Mouse (Mus musculus) limb, embryonic 11.5 days (tissue): ENCODE results near the gene Ppm1l. TPM values are rescaled to one million over a fixed set of nuclear protein-coding genes. Genes with fewer than 3 reads are reported as not detected.
"Not testable (repeated sequence)": the region's sequence is repeated elsewhere in the genome, so short reads cannot be mapped to it uniquely, and the experiment has no call there.

Source experiments
- ATAC-seq: fragments of 200-750 bp; cut with Nextera tagmentation; 2 replicates; pipeline ENCODE4 v1.8.0; 2017; ENCODE audit warnings: low read depth; ENCODE audit not compliant: insufficient number of reproducible peaks, low FRiP score, low TSS enrichment
- DNase-seq: peaks from one replicate; pipeline ENCODE4 v3.0.0-alpha.2; 2015; ENCODE audit warnings: low spot score
- H3K27ac ChIP-seq: fragments of 300-500 bp; sonication (generic); replicated peaks from 2 replicates; pipeline ENCODE4 v1.5.1; 2014; ENCODE audit warnings: low read depth, mild to moderate bottlenecking, low read length
- H3K27me3 ChIP-seq: fragments of 300-500 bp; sonication (generic); 2 replicates; pipeline ENCODE4 v1.6.1; 2014; ENCODE audit warnings: mild to moderate bottlenecking, low read length, mixed read lengths; ENCODE audit not compliant: control insufficient read depth, insufficient read depth
- H3K36me3 ChIP-seq: fragments of 300-500 bp; sonication (generic); 2 replicates; pipeline ENCODE4 v1.6.1; 2014; ENCODE audit warnings: mild to moderate bottlenecking, low read length, moderate library complexity, mixed read lengths; ENCODE audit not compliant: control insufficient read depth, insufficient read depth
- H3K4me1 ChIP-seq: fragments of 300-500 bp; sonication (generic); 2 replicates; pipeline ENCODE4 v1.6.1; 2014; ENCODE audit warnings: low read length, mixed read lengths; ENCODE audit not compliant: control insufficient read depth, insufficient read depth
- H3K4me2 ChIP-seq: fragments of 300-500 bp; sonication (generic); 2 replicates; pipeline ENCODE4 v1.6.1; 2014; ENCODE audit warnings: low read depth, mild to moderate bottlenecking, moderate library complexity; ENCODE audit not compliant: severe bottlenecking
- H3K4me3 ChIP-seq: fragments of 300-500 bp; sonication (generic); 2 replicates; pipeline ENCODE4 v1.5.1; 2014; ENCODE audit warnings: low read depth, low read length
- H3K9ac ChIP-seq: fragments of 300-500 bp; sonication (generic); 2 replicates; pipeline ENCODE4 v1.6.1; 2014; ENCODE audit warnings: mild to moderate bottlenecking, low read length
- H3K9me3 ChIP-seq: fragments of 300-500 bp; sonication (generic); 2 replicates; pipeline ENCODE4 v1.6.1; 2016; ENCODE audit warnings: low read length; ENCODE audit not compliant: control insufficient read depth
- WGBS: fragments of 180-500 bp; shearing (Covaris S2); extraction: QIAGEN DNeasy Blood & Tissue Kit; methylation state at CpG from one replicate; pipeline ENCODE4 v1.1.7; 2014; 5-methylcytosine and 5-hydroxymethylcytosine counted together
- polyA plus RNA-seq: library from polyadenylated mRNA; unstranded; fragments of >200 nt; fragmentation: Nextera tagmentation; extraction: Ambion mirVana; gene quantifications from 2 replicates; pipeline ENCODE4 v1.2.1, GENCODE M21; 2014

Gene Ppm1l
- polyA plus RNA-seq, 1 experiment from 2014 or later = 10.5 TPM

- Histone ChIP-seq H3K36me3 (no peaks in the 10 kb centered on the region), H3K9me3 (no peaks in the 10 kb centered on the region), H3K4me1 (no peaks in the 10 kb centered on the region), H3K9ac (no peak overlapping the region), H3K27ac (no peak overlapping the region), H3K27me3 (no peaks in the 10 kb centered on the region), H3K4me2 (no peak overlapping the region), H3K4me3 (no peak overlapping the region)
- WGBS = 79% methylated on average over 3 of the region's 3 CpGs
- ATAC-seq (no peak), DNase-seq (no peak)
Measured at GRCm38 (mm10) chr3:69372731-69373130, 56.1 kb downstream of the Ppm1l start.

- Histone ChIP-seq H3K9ac (no peak overlapping the region), H3K27ac (no peak overlapping the region), H3K9me3 (no peaks in the 10 kb centered on the region), H3K4me2 (no peak overlapping the region), H3K4me3 (no peak overlapping the region), H3K36me3 (no peaks in the 10 kb centered on the region), H3K27me3 (no peaks in the 10 kb centered on the region), H3K4me1 (no peaks in the 10 kb centered on the region)
- no peak for ATAC-seq
- DNase-seq = no peak
- WGBS = 86% methylated on average over 10 of the region's 10 CpGs
Measured at GRCm38 (mm10) chr3:69373544-69374306, 57.1 kb downstream of the Ppm1l start.

- H3K36me3 ChIP-seq = no peaks in the 10 kb centered on the region
- no peaks in the 10 kb centered on the region for H3K4me1 ChIP-seq
- no peak overlapping the region for H3K27ac ChIP-seq
- no peaks in the 10 kb centered on the region for H3K9me3 ChIP-seq
- ATAC-seq (no peak), DNase-seq (no peak)
- no peak overlapping the region for H3K4me2 ChIP-seq
- H3K9ac ChIP-seq = no peak overlapping the region
- H3K27me3 ChIP-seq = no peaks in the 10 kb centered on the region
- H3K4me3 ChIP-seq = no peak overlapping the region
- 91% methylated on average over 5 of the region's 5 CpGs for WGBS
Measured at GRCm38 (mm10) chr3:69374538-69374937, 57.9 kb downstream of the Ppm1l start.

- H3K9me3 ChIP-seq = no peaks in the 10 kb centered on the region
- H3K9ac ChIP-seq = no peak overlapping the region
- no peaks in the 10 kb centered on the region for H3K27me3 ChIP-seq
- no peaks in the 10 kb centered on the region for H3K4me1 ChIP-seq
- no peaks in the 10 kb centered on the region for H3K36me3 ChIP-seq
- DNase-seq (no peak), ATAC-seq (no peak)
- no peak overlapping the region for H3K27ac ChIP-seq
- H3K4me2 ChIP-seq = no peak overlapping the region
- no peak overlapping the region for H3K4me3 ChIP-seq
- 88% methylated on average over 5 of the region's 5 CpGs for WGBS
Measured at GRCm38 (mm10) chr3:69374983-69375382, 58.3 kb downstream of the Ppm1l start.

- Histone ChIP-seq H3K36me3 (no peaks in the 10 kb centered on the region), H3K9me3 (no peaks in the 10 kb centered on the region), H3K4me3 (no peak overlapping the region), H3K4me2 (no peak overlapping the region), H3K4me1 (no peaks in the 10 kb centered on the region), H3K9ac (no peak overlapping the region), H3K27me3 (no peaks in the 10 kb centered on the region), H3K27ac (no peak overlapping the region)
- ATAC-seq (no peak), DNase-seq (no peak)
- 77% methylated on average over 4 of the region's 4 CpGs for WGBS
Measured at GRCm38 (mm10) chr3:69381213-69381612, 64.6 kb downstream of the Ppm1l start.

GRCm38 (mm10) chr3:69391834-69392233 lies 75.2 kb downstream of the Ppm1l start:
- H3K4me2 ChIP-seq, H3K4me1 ChIP-seq, ATAC-seq, H3K27ac ChIP-seq, H3K9me3 ChIP-seq, H3K36me3 ChIP-seq, H3K9ac ChIP-seq, H3K4me3 ChIP-seq, H3K27me3 ChIP-seq, DNase-seq: not testable (repeated sequence)
- 82% methylated on average over 10 of the region's 10 CpGs for WGBS

- WGBS = 87% methylated on average over 5 of the region's 5 CpGs
- H3K9ac ChIP-seq = no peak overlapping the region
- no peak for DNase-seq
- H3K4me1 ChIP-seq = no peaks in the 10 kb centered on the region
- H3K27me3 ChIP-seq = no peaks in the 10 kb centered on the region
- H3K36me3 ChIP-seq = no peaks in the 10 kb centered on the region
- no peak overlapping the region for H3K27ac ChIP-seq
- no peak overlapping the region for H3K4me3 ChIP-seq
- no peak for ATAC-seq
- H3K4me2 ChIP-seq = no peak overlapping the region
- H3K9me3 ChIP-seq = no peaks in the 10 kb centered on the region
Measured at GRCm38 (mm10) chr3:69392298-69392697, 75.6 kb downstream of the Ppm1l start.

- DNase-seq (no peak), ATAC-seq (no peak)
- no peak overlapping the region for H3K27ac ChIP-seq
- H3K36me3 ChIP-seq = no peaks in the 10 kb centered on the region
- H3K9ac ChIP-seq = no peak overlapping the region
- H3K27me3 ChIP-seq = no peaks in the 10 kb centered on the region
- 85% methylated on average over 9 of the region's 9 CpGs for WGBS
- no peaks in the 10 kb centered on the region for H3K4me1 ChIP-seq
- H3K4me3 ChIP-seq = no peak overlapping the region
- H3K4me2 ChIP-seq = no peak overlapping the region
- no peaks in the 10 kb centered on the region for H3K9me3 ChIP-seq
Measured at GRCm38 (mm10) chr3:69393079-69393478, 76.4 kb downstream of the Ppm1l start.

GRCm38 (mm10) chr3:69393991-69394390 lies 77.3 kb downstream of the Ppm1l start:
- WGBS = 71% methylated on average over 3 of the region's 3 CpGs
- H3K4me3 ChIP-seq = no peak overlapping the region
- H3K4me1 ChIP-seq = no peaks in the 10 kb centered on the region
- DNase-seq (no peak), ATAC-seq (no peak)
- H3K9me3 ChIP-seq = no peaks in the 10 kb centered on the region
- H3K27ac ChIP-seq = no peak overlapping the region
- H3K27me3 ChIP-seq = no peaks in the 10 kb centered on the region
- H3K4me2 ChIP-seq = no peak overlapping the region
- H3K9ac ChIP-seq = no peak overlapping the region
- no peaks in the 10 kb centered on the region for H3K36me3 ChIP-seq
